Mouse (Mus musculus) spleen, adult 2 months (tissue): Measurements from ENCODE around the gene Slc9a3.

Experiments used
- CTCF ChIP-seq: fragments of 200-500 bp; IDR thresholded peaks from 2 replicates; pipeline ENCODE4 v1.5.1; 2011; ENCODE audit warnings: mild to moderate bottlenecking, inconsistent platforms; ENCODE audit not compliant: insufficient read depth, insufficient read length, insufficient replicate concordance; ENCODE audit errors: extremely low read depth
- POLR2A ChIP-seq: fragments of 200-500 bp; IDR thresholded peaks from 2 replicates; pipeline ENCODE4 v1.6.1; 2011; ENCODE audit warnings: low read depth, low read length, inconsistent platforms

DNA sequence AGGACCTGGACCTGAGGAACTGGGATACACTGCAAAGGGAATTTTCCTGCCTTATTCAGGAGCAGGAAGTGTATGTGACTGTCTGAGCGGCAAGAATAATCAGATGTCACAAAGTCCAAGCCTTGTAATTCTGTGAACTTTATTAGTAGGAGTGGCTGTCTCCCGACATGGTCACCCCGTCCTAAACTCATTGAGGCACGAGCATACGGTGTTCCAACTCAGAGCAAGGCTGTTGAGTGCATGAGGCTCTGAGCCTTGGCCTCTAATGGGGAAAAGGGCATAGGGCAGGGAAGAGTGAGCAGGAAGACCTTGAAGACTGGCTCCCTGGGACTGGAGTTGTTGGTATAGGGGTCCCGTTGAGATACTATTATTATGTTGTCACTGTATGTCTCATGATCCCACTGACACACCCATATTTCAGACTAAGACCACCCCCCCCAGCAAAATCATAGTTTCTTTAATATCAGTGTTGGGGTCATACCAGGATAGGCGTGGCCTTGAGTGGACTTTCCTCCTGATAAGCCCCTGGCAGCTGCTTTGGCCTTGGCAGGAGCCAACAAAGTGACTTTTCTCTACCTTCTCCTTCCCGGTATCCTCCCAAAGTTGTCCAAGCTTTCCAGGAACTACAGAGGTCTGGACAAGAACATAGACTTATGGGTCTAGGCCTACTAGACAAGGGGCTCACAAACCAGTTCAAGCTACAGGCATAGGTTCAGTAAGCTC, 19.0 kb upstream of the Slc9a3 start:
- TF ChIP-seq CTCF (no peak), POLR2A (no peak)
